Mouse (Mus musculus) liver, postnatal 0 days (tissue): ENCODE measurements around the gene Evpl.

Experiments used
- CTCF ChIP-seq: sonication (generic); IDR thresholded peaks from 2 replicates; pipeline ENCODE4 v1.5.1; 2016; ENCODE audit warnings: antibody characterized with exemption, low read depth
- EP300 ChIP-seq: IDR thresholded peaks from 2 replicates; pipeline ENCODE4 v1.6.1; 2016; ENCODE audit warnings: antibody characterized with exemption, low read depth, mild to moderate bottlenecking

DNA sequence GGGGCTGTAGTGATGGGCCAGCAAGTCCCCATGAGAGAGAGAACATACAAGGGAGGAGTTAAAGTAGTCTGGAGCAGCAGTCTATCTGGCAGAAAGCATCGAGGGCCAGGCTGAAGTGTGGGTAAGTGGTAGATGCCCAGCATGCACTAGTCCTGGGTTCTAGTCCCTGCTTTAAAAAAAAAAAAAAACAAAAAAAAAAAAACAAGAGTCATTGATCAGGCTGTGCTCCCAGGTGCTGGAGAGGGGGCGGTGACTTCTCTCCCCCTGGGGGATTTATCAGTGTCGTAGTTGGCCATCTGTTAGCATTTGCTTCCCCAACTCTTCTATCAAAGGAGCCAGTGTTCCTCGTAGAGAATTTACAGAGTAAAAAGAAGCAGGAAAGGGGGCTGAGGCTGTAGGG is 31.2 kb downstream of the Evpl start:
- TF ChIP-seq CTCF (no peak), EP300 (no peak)
